Mouse (Mus musculus) kidney, adult 8-10 months (tissue): ENCODE data around the gene Unc119.

ENCODE experiments used
- DNase-seq, 2 experiments: peaks; one replicate each; pipeline ENCODE4 v3.0.0; 2022

The Unc119 gene

GRCm38 (mm10) chr11:78372610-78373009 is 29.3 kb downstream of the Unc119 start:
- DNase-seq = peak in 1 of 2 experiments; percentile 32

DNA sequence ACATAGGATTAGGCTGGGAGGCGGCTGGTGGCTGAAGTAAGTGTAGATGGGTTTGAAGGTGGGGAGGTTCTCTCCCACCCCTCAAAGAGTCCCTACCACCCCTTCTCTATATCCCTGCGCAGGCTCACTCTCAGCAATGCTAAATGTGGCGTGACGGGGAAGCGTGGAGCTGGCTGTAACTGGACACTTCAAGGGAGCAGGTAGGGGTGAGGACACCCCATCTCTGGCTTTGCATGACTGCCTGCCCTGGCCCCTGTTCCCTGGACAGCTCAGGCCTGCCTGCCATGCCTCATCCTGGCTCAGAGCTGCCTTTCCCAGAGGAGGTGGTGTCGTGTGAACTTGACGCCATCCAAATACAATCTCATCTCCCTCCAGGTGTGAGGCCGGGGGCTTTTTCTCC is 30.9 kb downstream of the Unc119 start:
- DNase-seq = no peak

DNA sequence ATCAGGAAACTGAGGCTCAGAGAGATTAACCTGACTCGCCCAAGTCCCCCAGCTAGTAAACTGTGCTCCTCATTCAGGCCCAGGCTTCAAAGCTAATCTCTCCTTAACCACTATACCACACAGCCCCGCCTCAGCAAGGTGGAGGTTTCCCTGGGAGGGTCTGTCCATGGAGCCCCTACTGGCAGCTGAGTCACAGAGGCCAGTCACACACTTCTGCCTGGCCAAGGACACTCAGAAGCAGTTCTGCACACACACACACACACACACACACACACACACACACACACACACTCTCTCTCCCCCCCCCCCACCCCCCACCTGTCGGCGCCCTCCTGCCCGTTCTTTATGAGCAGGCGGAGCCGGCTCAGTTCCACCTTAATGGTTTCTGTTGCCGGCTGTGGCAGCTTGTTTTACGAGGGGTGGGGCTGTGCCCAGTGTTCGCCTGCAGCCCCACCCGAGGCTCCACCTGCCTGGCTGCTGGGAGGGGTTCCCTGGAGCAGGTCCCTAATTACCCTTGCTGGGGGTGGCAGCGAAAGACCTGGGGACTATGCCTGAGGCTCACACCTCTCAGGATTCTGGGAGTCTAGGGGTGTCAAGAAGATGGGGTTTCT is 34.4 kb downstream of the Unc119 start:
- no peak for DNase-seq

DNA sequence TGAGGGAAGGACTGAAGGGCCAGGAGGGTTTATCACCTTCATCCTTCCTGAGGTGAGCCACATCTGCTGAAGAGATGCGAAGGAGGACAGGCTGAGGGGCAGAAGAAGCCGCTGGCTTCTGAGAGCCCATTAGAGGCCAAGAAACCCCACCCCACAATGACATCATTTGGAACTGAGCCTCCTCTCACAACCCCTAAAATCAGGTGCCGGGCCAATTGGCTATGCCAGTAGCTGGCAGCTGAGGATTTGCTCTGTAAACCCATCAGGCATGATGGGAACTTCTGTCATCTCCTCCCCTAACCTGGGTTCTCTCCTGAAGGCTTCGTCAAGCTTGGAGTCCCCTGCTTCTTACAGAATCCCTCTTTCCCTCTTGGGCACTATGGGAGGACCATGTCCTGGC is 37.1 kb downstream of the Unc119 start:
- no peak for DNase-seq

DNA sequence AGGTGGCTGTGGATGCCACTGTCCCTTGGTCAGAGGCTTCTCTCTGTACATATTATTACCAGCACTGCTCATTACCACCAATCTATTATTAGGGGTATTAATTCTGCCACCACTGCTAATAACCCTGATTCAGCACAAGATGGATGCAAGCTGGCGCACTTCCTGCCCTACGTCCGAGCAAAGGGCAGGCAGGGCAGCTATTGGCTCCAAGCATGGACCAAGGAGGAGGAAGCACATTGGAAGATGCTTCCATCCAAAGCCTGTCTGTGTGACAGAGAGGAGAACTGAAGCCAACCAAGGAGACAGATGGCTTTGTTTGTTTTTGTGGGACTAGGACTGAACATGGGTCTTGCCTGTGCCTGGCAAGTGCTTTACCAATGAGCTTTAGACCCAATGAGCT is 37.7 kb downstream of the Unc119 start:
- DNase-seq = no peak

DNA sequence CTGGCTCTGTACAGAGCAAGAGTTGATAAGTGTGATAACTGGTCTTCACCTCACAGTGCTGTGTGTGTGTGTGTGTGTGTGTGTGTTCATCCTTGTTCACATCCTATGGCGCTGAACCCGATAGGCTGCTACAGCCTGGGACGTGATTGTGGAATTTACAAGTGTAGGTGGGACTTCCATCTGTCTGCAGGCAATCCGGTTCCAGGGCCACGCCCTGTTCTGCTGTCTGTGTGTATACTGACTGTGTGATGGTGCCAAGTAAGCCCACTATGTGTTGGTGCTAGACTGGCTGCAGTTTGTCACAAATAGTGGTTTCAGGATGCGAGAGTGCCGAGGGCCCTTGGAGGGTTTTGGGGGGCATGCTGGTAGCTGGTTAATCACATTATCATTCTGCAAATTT is 39.0 kb downstream of the Unc119 start:
- no peak for DNase-seq

- DNase-seq = no peak
Observed at GRCm38 (mm10) chr11:78382701-78383100, 39.4 kb downstream of the Unc119 start.

- DNase-seq = no peak
Observed at GRCm38 (mm10) chr11:78385776-78386175, 42.5 kb downstream of the Unc119 start.

DNA sequence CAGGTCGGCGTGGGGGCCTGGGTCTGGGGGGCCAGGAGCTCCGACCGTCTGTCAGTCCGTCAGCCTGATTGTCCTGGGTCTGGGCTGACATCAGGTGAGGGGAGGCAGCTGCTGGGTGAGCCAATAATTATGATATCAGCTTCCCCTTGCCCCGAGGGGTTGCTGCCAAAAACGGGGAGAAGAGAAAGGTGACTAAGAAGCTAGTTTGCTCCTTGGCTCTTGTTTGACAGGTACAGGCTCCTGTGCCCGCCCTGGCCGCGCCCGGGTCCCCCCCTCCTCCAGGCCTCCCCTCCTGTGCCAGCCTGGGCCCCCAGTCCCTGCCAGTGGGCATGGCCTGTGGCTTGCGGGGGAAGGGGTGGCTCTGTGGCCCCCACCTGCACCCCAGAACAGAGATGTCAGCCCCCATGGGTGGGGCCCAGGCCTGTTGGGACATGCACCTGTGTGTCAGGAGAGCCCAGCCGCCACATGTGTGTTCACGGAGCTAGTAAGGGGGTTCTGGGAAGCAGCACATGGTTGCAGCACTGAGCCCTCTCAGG is 43.3 kb downstream of the Unc119 start, which contains the start of gene Foxn1:
Gene Foxn1, minus strand, starts transcription at position 51 of the 536 bp plus-strand sequence.
- DNase-seq = no peak

- no peak for DNase-seq
Observed at GRCm38 (mm10) chr11:78392728-78393127, 49.4 kb downstream of the Unc119 start.

DNA sequence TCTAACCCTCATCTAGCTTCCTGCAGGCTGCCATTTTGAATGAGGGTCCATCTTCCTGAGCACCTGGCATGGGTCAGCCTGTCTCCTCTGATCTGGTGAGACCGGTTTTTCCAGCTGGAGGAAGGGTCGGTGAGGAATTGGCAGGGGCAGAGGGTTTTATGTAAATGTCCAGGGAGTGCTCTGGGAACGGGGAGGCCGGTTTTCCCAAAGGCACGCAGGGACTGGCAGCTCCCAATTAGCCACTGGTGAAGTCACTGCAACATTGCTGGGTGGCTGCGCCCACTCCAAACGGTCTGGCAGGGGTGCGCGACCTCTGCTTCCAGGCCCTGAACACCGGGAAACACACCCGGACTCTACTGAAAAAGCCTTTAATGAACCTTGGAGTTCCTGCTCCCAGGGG is 53.7 kb downstream of the Unc119 start:
- no peak for DNase-seq

DNA sequence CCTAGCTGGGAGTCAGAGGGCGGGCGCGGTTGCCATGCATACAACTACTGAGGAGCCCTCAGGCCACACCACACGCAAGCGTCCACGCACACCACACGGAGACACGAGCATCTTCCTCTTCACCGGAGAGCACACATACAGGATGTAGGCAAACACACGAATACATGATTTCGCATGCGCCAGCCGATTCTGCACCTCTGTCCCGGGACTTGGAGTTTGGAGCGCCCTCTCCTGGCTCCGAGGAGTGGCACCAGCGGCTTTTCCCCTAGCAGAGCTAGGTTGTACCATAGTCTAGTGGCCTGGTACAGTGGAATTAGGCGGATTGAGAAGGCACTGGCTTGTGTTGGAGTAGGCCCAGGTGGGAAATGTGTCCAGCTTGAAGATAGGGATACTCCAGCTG is 54.1 kb downstream of the Unc119 start:
- peak in 1 of 2 experiments; percentile 69 for DNase-seq

- no peak for DNase-seq
Observed at GRCm38 (mm10) chr11:78398212-78398611, 54.9 kb downstream of the Unc119 start.
